Mouse (Mus musculus): ENCODE measurements at regions not wholly inside any gene's neighbourhood (a gene's known extent, or its start where the extent isn't known, plus 50 kb on each side); places are given as distances from the start of the nearest gene placed in this dataset.
A peak's percentile ranks its signal among the peaks of the same experiment; 100 is the strongest.

- no peak for DNase-seq (ENCODE audit: low spot score in 2 of 2)
These were observed 470.8 kb upstream of the Map3k7 start for GRCm38 (mm10) chr4:31493087-31493511.

GRCm38 (mm10) chr4:31499888-31500287 lies 464.0 kb upstream of the Map3k7 start:
- no peak for DNase-seq (ENCODE audit: low spot score in 2 of 2)

GRCm38 (mm10) chr4:31500432-31500831 lies 463.5 kb upstream of the Map3k7 start:
- no peak for DNase-seq (ENCODE audit: low spot score in 2 of 2)

GRCm38 (mm10) chr4:31525638-31526207 lies 438.2 kb upstream of the Map3k7 start:
- peak; percentile 3 to 4 for DNase-seq (ENCODE audit: low spot score in 2 of 2)

GRCm38 (mm10) chr4:31536811-31537210 lies 427.1 kb upstream of the Map3k7 start:
- no peak for DNase-seq (ENCODE audit: low spot score in 2 of 2)

- DNase-seq (ENCODE audit: low spot score in 2 of 2): no peak
These were observed 410.0 kb upstream of the Map3k7 start for GRCm38 (mm10) chr4:31553780-31554394.

- DNase-seq (ENCODE audit: low spot score in 2 of 2): no peak
These were observed 408.8 kb upstream of the Map3k7 start for GRCm38 (mm10) chr4:31555077-31555476.

GRCm38 (mm10) chr4:31557261-31557660 lies 406.6 kb upstream of the Map3k7 start:
- DNase-seq (ENCODE audit: low spot score in 2 of 2): no peak

- DNase-seq (ENCODE audit: low spot score in 2 of 2): no peak
These were observed 403.6 kb upstream of the Map3k7 start for GRCm38 (mm10) chr4:31560305-31560704.

- DNase-seq (ENCODE audit: low spot score in 2 of 2): no peak
These were observed 402.7 kb upstream of the Map3k7 start for GRCm38 (mm10) chr4:31561183-31561582.

- peak in 1 of 2 experiments; percentile 2 for DNase-seq (ENCODE audit: low spot score in 2 of 2)
These were observed 402.1 kb upstream of the Map3k7 start for GRCm38 (mm10) chr4:31561823-31562222.

GRCm38 (mm10) chr4:31566158-31566557 lies 397.7 kb upstream of the Map3k7 start:
- DNase-seq (ENCODE audit: low spot score in 2 of 2): no peak

- DNase-seq (ENCODE audit: low spot score in 2 of 2): no peak
These were observed 397.1 kb upstream of the Map3k7 start for GRCm38 (mm10) chr4:31566834-31567233.

GRCm38 (mm10) chr4:31569687-31570086 lies 394.2 kb upstream of the Map3k7 start:
- no peak for DNase-seq (ENCODE audit: low spot score in 2 of 2)

GRCm38 (mm10) chr4:31576982-31577579 lies 386.8 kb upstream of the Map3k7 start:
- no peak for DNase-seq (ENCODE audit: low spot score in 2 of 2)

- DNase-seq (ENCODE audit: low spot score in 2 of 2): no peak
These were observed 380.4 kb upstream of the Map3k7 start for GRCm38 (mm10) chr4:31583495-31583894.

GRCm38 (mm10) chr4:31584171-31584570 lies 379.7 kb upstream of the Map3k7 start:
- DNase-seq (ENCODE audit: low spot score in 2 of 2): peak; percentile 9 to 14

GRCm38 (mm10) chr4:31594089-31594488 lies 369.8 kb upstream of the Map3k7 start:
- DNase-seq (ENCODE audit: low spot score in 2 of 2): no peak

- DNase-seq (ENCODE audit: low spot score in 2 of 2): no peak
These were observed 362.4 kb upstream of the Map3k7 start for GRCm38 (mm10) chr4:31601536-31601935.

- DNase-seq (ENCODE audit: low spot score in 2 of 2): no peak
These were observed 360.1 kb upstream of the Map3k7 start for GRCm38 (mm10) chr4:31603776-31604175.

GRCm38 (mm10) chr4:31608811-31609210 lies 355.1 kb upstream of the Map3k7 start:
- DNase-seq (ENCODE audit: low spot score in 2 of 2): peak in 1 of 2 experiments; percentile 19

- no peak for DNase-seq (ENCODE audit: low spot score in 2 of 2)
These were observed 354.3 kb upstream of the Map3k7 start for GRCm38 (mm10) chr4:31609559-31609958.

Data from layer of hippocampus, adult 8-10 months (tissue).